Mouse (Mus musculus) liver (tissue): ENCODE data around the gene Camta1.

Experiments used
- DNase-seq: peaks from one replicate; pipeline ENCODE4 v3.0.0-alpha.2; 2020; ENCODE audit warnings: mixed read lengths

Camta1 gene

DNA sequence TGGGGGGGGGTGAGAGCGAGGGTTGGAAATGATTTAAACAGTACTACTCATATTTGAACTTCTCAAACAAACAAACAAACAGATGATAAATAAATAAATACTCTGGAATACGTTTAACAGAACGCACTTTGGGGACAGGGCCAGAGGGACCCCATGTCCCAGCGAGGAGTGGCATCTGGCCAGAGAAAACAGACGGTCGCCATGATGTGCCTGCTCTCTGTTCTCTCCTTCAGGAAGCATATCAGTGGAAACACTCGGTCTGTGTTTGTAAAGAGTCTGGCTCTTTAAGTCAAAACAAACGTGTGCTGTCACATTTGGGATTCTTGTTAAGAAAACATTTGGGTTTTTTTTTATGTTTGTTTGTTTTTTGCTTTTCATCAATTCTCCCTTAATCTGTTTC, 439.3 kb downstream of the Camta1 start:
- DNase-seq = no peak

DNA sequence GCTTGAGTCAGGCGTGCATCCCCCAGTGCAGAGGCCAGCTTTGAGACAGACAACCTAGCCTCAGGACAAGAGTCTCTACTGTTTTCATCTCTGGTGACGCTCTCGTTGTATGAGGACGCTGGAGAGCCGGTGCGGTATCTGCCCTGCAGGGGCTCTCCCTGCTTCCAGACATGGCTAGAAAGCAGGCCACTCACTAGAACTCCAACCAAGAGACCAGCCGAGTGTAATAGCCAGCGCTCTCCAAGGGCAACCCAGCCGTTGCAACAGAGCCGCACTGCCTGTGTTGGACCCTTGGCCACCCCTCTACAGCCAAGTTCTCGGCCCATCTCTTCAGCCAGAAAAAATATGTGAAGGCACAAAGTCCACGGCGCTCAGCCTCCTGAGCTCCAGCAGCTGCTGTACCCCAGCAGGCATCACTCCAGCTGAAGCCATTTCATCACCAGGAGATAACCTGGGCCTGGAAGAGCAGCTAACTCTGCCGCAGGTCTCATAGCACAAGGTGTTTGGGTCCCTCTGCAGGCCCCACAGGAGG, 443.3 kb downstream of the Camta1 start:
- peak; percentile 6 for DNase-seq

DNA sequence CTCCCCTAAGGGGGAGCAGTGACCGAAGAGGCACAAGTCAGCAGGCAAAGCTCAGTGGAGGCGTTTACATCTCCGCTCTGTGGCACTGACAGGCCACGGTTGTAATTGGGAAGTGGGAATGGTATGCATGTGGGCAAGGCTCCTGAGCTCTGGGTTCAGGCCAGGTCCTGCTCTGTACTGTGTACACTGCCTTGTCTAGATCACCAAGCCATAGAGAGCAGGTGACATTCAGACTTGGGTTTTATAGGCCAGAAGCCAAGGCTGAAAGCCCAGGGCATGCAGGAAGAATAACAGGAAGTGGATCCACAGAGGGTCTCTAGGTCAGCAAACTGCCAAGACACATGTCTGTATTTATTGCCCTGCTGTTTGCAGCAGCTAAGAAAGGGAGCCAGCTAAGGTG, 445.9 kb downstream of the Camta1 start:
- DNase-seq = no peak

DNA sequence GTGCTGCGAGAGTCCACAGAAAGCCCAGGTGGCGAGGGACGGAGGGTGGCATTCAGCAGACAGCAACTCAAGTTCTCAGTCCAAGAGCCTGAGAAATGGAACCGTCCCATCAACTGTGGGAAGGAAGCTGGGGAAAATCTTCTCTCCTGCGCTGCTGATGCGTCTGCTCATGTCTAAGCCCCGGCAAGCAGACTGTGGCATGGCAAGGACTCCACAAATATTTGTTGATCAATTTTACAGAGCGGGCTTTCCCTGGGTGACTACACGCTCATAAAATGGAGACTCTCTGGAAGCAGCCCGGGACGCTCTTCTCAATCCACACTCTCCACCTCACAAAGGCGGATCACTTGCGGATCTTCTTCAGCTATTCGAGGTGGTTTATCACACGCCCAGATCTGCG, 446.3 kb downstream of the Camta1 start:
- no peak for DNase-seq

DNA sequence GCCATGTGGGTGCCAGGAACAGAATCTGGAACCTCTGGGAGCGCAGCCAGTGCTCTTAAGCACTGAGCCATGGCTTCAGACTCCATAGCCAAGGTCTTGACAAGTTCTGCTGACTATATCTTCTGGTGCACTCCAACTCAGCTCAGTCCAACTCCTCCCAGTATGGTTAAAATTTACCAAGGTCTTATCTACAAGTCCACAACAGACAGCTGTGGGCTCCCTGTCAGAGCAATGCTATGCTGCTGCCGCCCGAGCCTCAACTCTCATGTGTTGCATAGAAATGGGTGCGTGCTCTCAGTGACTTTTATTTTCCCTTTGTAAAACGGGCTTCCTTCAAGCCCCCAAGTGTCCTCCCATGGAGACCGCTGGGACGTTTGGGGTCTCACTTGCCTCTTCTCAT, 446.7 kb downstream of the Camta1 start:
- DNase-seq = peak; percentile 12

DNA sequence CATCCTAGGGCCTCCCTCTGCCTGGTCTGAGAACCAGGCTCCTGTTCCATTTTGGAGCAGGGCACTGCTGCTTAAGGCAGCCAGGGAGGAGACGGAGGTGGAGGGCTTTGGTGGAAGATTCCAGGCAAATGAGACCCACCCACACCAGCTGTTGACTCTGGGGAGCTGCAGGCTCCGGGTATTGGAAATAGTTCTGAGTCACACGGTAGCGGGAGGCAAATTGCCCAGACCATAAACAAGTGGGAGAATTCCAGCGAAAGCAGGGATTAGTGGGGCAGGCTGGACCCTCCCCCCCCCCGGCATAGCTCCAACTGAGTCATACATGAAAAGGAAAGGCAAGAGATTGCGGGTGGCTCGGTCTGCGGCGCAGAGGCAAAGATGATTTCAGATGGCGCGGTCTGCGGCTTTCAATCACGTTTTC, 450.0 kb downstream of the Camta1 start:
- peak; percentile 15 for DNase-seq

DNA sequence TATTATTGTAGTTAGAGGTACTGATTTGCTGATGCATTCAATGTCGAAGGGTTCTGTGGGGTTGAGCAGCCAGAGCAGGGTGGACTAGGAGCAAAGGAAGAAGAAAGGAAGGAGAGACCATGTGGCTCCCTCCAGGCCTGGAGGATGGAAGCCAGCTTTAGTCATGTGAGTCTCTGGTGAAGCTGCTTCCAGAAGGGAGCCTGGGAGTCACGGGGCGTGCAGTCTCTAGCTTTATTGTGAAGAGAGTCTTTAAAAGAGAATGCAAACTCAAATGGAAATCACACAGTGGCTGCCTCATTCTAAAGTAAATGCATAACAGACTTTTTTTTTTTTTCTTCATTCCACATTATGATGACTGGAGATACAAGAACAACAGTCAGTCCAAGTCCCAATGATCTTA, 450.7 kb downstream of the Camta1 start:
- no peak for DNase-seq

DNA sequence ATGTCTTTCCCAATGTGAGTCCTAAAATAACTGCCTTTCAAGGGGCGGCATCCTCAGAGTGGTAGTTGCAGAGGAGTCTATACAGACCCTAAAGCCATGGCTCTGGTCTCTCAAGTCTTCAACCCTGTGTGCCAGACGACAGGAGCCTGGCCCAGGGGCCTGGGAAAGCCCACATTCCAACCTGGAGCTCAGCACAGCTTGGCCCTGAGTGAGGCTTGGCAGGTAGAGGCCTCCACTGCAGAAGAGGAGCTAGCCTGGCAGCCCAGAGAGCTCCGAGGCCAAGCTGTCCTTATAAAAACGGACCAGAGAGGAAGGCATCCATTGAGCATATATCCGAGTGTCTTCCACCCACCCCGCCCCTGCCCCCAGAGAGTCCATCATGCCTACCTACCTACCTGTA, 452.4 kb downstream of the Camta1 start:
- no peak for DNase-seq

DNA sequence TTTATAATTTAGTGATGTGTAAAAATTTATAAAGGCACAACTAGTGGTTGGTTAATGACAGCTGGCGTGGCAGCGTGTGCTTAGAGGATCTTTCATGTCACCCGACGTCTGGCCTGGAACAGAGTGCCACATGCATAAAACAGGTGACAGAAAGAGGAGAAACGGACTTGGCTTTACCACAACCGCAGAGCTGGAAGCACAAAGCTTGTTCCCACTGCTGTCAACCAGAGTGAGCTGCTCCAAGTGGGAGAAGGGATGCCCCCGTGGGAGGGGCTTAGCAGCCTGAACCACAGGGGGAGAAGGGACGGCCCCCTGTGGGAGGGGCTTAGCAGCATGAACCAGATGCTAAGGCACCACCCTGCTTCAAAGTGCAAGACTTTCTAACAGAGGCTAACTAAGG, 452.9 kb downstream of the Camta1 start:
- peak; percentile 35 for DNase-seq

DNA sequence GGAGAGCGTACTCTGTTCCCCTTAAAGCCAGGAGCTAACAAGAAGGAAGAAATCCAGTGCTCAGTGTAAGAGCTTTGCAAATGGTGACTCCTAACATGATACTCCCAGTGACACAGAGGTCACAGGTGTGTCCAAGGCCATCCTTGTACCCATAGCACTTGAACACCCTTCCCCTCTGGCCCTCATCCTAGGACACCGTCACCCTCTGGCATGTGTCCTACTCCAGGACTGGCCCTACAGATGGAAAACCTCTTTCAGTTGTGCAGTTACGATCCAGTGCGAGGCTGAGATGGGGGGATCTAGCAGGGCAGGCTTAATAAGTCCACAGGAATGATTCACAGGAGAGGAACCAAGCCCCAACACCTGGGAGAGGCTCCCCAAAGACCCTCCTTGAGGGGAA, 453.4 kb downstream of the Camta1 start:
- DNase-seq = no peak

DNA sequence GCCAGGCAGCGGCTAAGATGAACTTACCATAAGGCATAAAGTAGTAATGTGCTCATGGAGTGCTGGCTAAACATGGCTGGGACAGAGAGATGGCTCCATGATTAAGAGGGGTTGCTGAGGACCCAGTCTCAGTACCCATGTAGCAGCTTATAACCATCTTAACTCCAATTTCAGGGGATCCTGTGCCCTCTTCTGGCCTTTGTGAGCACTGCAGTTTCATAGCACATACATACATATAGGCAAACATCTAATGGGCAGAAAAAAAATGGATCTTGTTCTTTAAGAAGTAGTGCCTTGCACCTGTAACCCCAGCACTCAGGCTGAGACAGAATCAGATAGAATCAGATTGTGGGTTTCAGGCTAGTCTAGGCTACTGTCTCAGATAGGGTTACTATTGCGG, 454.5 kb downstream of the Camta1 start:
- DNase-seq = no peak

DNA sequence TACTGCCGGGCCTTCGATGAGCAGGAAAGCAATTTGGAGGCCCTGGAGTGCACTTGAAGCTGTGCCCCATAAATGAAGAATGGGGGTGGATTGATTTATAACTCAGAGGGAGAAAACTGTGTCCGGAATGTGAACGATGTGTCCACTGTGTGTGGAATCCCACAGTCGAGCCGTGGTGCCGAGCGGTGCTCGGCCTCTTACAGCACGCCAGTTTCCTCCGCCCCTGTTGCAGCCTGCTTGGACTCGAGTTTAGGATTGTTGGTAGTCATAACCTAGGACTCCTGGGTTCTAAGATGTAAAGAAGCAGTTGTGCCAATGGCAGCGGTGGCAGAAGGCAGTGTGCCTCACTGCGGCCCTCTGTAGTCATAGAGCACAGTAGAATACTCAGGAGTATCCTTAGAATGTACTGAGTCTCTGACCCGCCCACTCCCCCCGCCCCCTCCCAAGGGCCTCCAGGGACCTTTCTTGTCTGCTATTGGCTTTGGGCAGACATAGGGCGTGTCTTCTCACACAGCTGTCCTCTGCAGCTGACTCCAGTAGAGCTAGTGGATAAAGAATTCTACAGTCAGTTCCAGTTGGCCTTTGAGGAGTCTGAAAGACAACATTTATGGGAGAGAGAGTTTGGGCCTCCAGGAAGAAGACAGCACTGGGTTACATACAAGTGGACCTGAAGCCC, 457.0 kb downstream of the Camta1 start:
- DNase-seq = peak; percentile 24

DNA sequence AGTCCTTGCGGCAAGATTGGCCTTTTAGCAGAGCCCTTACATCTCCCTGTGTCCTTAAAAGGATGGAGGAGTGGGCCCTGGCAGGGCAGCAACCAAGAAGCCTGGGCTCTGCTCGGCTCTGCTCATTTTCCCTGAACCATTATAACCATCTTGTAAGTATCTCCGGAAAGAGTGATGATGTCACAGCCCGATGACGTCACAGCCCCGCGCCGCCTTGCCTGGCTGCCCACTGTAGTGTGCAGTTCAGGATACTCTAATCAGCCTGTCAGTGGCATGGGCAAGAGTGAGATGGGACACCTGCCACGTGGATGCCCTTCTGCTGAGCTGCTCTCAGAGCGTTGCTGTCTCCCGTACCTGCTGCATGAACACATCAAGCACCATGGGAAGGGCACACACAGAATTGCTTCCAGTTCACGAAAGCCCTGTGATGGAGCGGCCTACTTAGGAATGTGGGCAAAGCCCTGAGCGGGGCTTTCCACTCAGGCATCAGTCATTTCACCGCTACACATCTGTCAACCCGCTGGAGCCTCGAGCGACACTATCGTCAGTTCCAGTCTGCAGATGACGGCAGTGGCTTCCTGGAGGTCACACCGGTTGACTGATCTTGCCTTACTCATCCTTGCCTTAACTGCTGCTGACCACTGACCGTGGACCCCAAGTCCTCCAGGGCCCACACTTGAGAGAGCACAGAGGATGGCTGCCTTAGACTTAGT, 459.8 kb downstream of the Camta1 start:
- DNase-seq = no peak

DNA sequence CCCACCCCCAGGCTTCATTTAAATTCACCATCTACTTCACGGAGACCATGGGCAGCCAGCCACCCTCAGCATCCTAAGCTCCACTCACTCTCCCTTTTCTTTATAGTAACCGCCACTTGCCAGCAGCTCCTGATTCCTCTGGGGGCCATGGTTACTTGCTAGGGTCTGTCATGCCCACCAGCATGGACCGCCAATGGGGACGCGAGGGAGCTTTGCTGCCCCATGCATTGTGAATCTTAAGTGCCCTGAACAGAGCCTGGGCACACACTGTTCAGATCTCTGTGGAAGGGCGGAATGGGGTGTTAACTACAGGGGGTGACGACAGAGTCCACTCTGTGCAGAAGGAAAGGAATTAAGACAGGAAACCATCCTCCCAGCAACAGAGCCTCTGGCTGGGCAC, 465.1 kb downstream of the Camta1 start:
- no peak for DNase-seq

DNA sequence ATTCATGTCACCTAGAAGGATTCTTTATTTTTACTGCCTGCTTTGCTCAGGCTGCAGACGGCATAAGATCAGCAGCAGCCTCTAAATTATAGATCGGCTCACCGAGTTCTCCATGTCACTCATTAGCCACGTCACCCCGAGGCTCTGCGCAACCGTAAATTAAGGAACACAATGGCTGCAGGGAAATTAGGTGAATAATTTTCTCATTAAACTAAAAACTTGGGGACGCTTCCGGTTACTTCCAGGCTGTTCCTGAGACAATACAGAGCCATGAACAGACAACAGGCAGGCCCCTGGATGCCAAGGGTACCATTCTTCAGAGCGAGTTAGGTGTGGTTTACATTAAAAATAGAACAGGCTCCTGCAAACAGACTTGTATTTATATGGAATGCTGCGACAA, 472.3 kb downstream of the Camta1 start:
- no peak for DNase-seq

DNA sequence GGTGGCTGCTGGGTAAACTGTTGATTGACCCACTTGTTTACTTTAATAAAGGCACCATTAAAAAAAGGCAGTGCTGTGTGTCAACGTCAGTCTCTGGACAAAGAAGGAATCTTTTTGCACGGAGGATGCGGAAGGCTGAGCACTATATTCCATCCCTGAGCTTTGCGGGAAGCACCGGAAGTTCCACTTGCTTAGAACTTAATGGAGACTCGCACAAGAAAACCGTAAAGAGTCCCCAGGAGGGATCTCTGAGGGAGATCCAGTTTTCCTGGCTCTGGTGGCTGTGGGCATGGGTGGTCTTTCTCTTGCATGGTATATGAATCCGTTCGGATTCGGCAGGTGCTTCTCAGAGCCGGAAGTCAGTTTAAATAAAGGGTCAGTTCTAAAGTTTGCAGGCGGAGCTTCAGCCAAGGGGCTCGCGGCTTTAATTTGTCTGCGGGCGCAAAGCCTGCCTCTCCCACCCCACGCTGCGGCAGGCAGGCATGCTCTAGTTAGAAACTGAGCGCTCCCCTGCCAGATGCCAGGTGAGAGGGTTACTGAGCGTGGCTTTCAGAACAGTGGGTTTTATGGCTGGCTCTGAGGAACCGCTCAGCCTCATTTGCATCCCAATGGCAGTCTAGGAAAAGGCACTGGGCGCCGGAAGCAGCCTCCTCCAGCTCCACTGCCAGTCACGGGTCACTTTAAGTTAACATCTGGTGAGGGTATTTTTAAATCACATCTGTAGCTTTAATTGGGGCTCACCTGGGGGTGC, 474.8 kb downstream of the Camta1 start:
- DNase-seq = no peak

DNA sequence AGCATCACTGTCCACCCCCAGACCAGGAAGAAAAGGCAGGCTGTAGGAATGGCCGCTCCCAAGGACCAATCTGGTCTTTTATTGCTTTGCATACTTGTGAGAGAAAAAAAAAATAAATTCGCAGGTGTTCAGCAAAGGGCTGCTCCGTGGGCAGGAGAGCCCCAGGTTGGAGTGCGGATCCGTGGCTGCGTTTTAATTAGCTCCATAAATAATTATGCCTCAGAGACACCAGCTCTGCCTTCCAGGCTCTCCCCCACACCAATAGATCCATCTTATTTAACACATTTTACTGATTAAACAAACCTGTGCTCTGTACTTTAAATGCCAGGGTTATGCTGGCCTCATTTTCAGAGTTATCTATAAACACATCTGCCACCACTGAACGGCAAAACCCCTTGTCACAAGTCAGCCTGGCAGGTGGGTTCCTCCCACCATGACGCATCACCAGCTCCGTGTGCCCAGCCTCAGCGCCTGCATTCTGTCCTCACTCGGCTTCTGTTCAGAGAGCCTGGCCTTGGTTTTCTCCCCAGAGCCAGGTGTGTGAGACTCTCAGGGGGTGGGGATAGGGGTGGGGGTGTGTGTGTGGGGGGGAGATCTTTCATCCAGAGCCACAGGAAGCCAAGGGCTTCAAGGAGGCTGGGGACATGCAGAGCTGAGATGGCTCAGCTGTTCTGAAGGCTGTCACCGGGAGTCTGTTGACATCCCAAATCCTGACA, 475.5 kb downstream of the Camta1 start:
- no peak for DNase-seq

DNA sequence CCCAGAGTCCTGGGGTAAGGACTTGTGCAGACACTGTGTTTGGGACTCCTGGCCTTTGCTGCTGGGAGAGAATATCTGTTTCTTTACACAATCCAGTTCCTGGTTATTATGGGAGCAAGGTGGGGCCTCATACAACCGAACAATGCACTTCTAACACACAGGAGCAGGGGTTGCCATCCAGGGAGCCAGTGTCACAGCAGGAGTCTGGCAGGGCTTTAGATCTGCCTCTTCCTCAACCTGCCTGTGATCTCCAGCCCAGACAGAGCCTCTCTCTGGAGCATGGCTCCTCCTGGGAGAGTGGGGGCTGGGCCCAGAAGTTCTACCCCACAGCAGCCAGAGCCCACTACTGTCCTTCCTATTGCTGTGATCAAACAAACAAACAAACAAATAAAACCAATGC, 483.9 kb downstream of the Camta1 start:
- DNase-seq = no peak

DNA sequence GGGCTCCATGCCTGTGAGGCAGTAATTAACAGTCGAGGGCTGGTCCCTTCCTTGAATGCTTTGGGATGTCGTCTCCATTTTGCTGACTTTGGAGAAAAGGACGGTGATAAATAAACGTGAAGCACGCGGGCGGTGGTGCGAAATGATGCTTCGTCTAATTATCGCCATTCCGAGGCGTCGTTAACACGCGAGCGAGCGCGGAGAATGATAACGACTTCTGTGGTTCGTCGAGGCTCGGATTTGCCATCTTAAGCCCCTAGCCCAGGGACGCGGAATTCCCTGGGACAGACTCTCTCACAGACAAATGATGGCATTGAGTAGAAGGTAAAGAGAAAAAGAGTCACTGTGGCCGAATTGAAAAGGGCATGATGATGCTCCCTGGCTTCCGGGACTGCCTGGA, 485.4 kb downstream of the Camta1 start:
- no peak for DNase-seq

DNA sequence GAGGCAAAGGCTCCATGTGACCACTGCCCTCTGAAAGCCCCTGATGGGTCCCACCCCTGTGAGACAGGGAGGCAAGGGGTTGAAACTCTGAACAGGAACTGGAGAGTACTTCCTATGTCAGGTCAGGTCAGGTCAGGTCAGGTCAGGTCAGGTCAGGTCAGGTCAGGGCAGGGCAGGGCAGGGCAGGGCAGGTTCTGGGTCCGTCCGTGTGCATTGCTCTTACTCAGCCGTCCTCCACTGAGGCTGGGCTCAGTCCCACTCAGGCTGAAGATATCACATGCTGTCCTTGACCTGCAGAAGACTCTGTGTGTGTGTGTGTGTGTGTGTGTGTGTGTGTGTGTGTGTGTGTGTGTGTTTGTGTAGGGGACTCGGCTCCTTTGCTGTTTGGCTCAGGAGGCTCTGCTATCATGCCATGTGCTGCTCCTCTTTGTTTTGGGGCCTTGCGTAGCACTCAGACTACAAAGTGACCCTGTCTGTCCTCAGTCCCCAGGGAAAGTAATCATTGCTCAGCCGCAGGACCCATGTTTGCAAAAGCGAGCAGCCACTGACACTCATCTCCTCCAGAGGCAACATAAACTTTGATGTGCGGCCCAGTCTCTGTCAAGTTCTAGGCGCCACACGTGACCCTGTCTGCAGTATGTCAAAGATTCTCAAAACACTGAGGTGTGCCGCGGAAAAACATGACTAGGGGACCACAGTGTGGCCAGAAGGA, 488.7 kb downstream of the Camta1 start:
- peak; percentile 24 for DNase-seq

DNA sequence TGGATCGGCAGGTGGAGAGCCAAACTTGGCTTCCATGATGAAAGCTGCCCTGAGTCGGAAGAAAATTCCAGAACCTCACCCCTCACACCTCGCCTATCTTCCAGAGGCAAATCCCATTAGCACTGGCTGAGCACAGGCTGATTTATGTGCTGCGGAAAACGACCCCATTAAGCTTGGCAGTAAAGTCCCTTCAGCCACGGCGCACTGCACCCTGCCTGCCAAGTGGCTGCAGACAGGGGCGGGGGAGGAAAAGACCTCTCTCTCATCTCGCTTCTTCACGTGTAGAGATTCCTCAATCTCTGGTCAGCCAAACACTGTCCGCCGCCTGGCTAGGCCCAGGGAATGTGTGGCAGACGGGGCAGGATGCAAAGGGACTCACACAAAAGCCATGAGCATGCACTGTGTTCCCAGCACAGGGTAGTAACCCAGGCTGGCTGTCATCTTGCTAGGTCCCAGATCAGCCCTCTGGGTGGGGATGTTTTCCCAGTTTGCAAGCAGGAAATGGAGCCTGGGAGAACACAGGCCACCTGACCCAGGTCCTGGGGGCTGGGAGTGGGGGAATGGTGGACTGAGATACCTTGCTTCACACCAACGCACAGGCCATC, 494.6 kb downstream of the Camta1 start:
- no peak for DNase-seq
